Mouse (Mus musculus): Measurements from ENCODE around the gene Cd101.

GRCm38 (mm10) chr3:101015254-101015653 is 14.1 kb downstream of the Cd101 start:
- TF ChIP-seq POLR2A (IDR thresholded peaks at IDR 0.05; ENCODE audit: borderline replicate concordance, control insufficient read depth, low read depth, low read length), result no peak
- no peak for TF ChIP-seq CTCF (IDR thresholded peaks at IDR 0.05; ENCODE audit: control insufficient read depth, insufficient read depth, low read length)

All from bone marrow, adult 2 months (tissue).